Mouse (Mus musculus): ENCODE measurements around the gene Nln. TPM values are rescaled to one million over a fixed set of nuclear protein-coding genes. Genes with fewer than 3 reads are reported as not detected.

Nln gene
- polyA plus RNA-seq, 1 experiment from 2014 or later, result 24.7 TPM

GRCm38 (mm10) chr13:104108651-104109287, 645 bp downstream of the Nln start:
- ATAC-seq (replicated peaks; ENCODE audit: low FRiP score, low TSS enrichment, low read depth) (peak; percentile 18), DNase-seq (ENCODE audit: low spot score) (peak; percentile 59)
- no peaks in the 10 kb centered on the region for H3K9me3 ChIP-seq (ENCODE audit: control insufficient read depth, low read length)
- under 1% methylated on average over 24 of the region's 24 CpGs for WGBS
- H3K4me2 ChIP-seq (ENCODE audit: low read length), result peak overlapping the region; percentile 94
- H3K9ac ChIP-seq (ENCODE audit: low read length), result peak overlapping the region; percentile 69
- no peaks in the 10 kb centered on the region for H3K36me3 ChIP-seq (ENCODE audit: control insufficient read depth, insufficient read depth, low read length)
- peak overlapping the region; percentile 48; the same call in 1 of the 2 replicates for H3K27ac ChIP-seq (ENCODE audit: low read depth)
- peak overlapping the region; percentile 70 for H3K4me3 ChIP-seq (ENCODE audit: low read depth, low read length)
- H3K4me1 ChIP-seq (replicated peaks; ENCODE audit: control insufficient read depth, insufficient read depth, low read length), result no peaks in the 10 kb centered on the region
- H3K27me3 ChIP-seq (replicated peaks; ENCODE audit: control insufficient read depth, insufficient read depth, low read length), result no peaks in the 10 kb centered on the region

GRCm38 (mm10) chr13:104101606-104102235, 7.7 kb downstream of the Nln start:
- H3K27ac ChIP-seq (ENCODE audit: low read depth), result no peak overlapping the region
- H3K36me3 ChIP-seq (ENCODE audit: control insufficient read depth, insufficient read depth, low read length), result no peaks in the 10 kb centered on the region
- no peak overlapping the region for H3K4me3 ChIP-seq (ENCODE audit: low read depth, low read length)
- no peak for ATAC-seq (replicated peaks; ENCODE audit: low FRiP score, low TSS enrichment, low read depth)
- 93% methylated on average over 5 of the region's 5 CpGs for WGBS
- no peaks in the 10 kb centered on the region for H3K27me3 ChIP-seq (replicated peaks; ENCODE audit: control insufficient read depth, insufficient read depth, low read length)
- H3K9me3 ChIP-seq (ENCODE audit: control insufficient read depth, low read length), result no peaks in the 10 kb centered on the region
- no peak overlapping the region for H3K4me2 ChIP-seq (ENCODE audit: low read length)
- H3K4me1 ChIP-seq (replicated peaks; ENCODE audit: control insufficient read depth, insufficient read depth, low read length), result no peaks in the 10 kb centered on the region
- no peak overlapping the region for H3K9ac ChIP-seq (ENCODE audit: low read length)
- no peak for DNase-seq (ENCODE audit: low spot score)

GRCm38 (mm10) chr13:104100416-104100815, 9.0 kb downstream of the Nln start:
- DNase-seq (ENCODE audit: low spot score) (no peak), ATAC-seq (replicated peaks; ENCODE audit: low FRiP score, low TSS enrichment, low read depth) (no peak)
- no peak overlapping the region for H3K9ac ChIP-seq (ENCODE audit: low read length)
- H3K4me2 ChIP-seq (ENCODE audit: low read length), result no peak overlapping the region
- H3K4me1 ChIP-seq (replicated peaks; ENCODE audit: control insufficient read depth, insufficient read depth, low read length), result no peaks in the 10 kb centered on the region
- H3K36me3 ChIP-seq (ENCODE audit: control insufficient read depth, insufficient read depth, low read length), result no peaks in the 10 kb centered on the region
- no peak overlapping the region for H3K27ac ChIP-seq (ENCODE audit: low read depth)
- no peaks in the 10 kb centered on the region for H3K27me3 ChIP-seq (replicated peaks; ENCODE audit: control insufficient read depth, insufficient read depth, low read length)
- H3K9me3 ChIP-seq (ENCODE audit: control insufficient read depth, low read length), result no peaks in the 10 kb centered on the region
- 80% methylated on average over 4 of the region's 4 CpGs for WGBS
- H3K4me3 ChIP-seq (ENCODE audit: low read depth, low read length), result no peak overlapping the region

DNA sequence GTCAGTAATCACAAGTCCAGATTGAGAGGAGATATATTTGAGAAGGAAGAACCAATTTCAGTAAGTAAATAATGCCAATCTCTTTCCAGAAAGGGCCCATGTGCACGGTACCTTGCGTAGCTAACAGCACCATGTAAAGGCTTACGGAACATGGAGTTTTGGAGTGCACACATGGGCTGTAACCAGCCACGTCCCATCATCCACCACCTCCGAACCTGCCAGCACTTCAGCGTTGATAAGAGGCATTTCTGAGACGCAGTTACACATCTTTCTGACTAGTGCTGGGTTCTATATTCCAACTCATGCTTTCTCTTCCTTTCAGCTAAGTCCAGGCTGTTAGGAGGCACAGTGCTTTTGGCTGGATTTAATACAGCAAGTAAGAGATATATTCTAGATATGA, 12.2 kb downstream of the Nln start:
- no peak for DNase-seq (ENCODE audit: low spot score)
- 89% methylated on average over 7 of the region's 7 CpGs for WGBS
- no peak overlapping the region for H3K27ac ChIP-seq (ENCODE audit: low read depth)
- H3K4me2 ChIP-seq (ENCODE audit: low read length), result no peak overlapping the region
- no peak overlapping the region for H3K4me3 ChIP-seq (ENCODE audit: low read depth, low read length)
- no peaks in the 10 kb centered on the region for H3K9me3 ChIP-seq (ENCODE audit: control insufficient read depth, low read length)
- H3K36me3 ChIP-seq (ENCODE audit: control insufficient read depth, insufficient read depth, low read length), result no peaks in the 10 kb centered on the region
- no peak overlapping the region for H3K9ac ChIP-seq (ENCODE audit: low read length)
- no peak for ATAC-seq (replicated peaks; ENCODE audit: low FRiP score, low TSS enrichment, low read depth)
- no peaks in the 10 kb centered on the region for H3K27me3 ChIP-seq (replicated peaks; ENCODE audit: control insufficient read depth, insufficient read depth, low read length)
- no peaks in the 10 kb centered on the region for H3K4me1 ChIP-seq (replicated peaks; ENCODE audit: control insufficient read depth, insufficient read depth, low read length)

- H3K4me3 ChIP-seq (ENCODE audit: low read depth, low read length), result no peak overlapping the region
- 66% methylated on average over 7 of the region's 7 CpGs for WGBS
- H3K4me1 ChIP-seq (replicated peaks; ENCODE audit: control insufficient read depth, insufficient read depth, low read length), result no peaks in the 10 kb centered on the region
- ATAC-seq (replicated peaks; ENCODE audit: low FRiP score, low TSS enrichment, low read depth), result no peak
- H3K27ac ChIP-seq (ENCODE audit: low read depth), result no peak overlapping the region
- no peaks in the 10 kb centered on the region for H3K27me3 ChIP-seq (replicated peaks; ENCODE audit: control insufficient read depth, insufficient read depth, low read length)
- H3K9ac ChIP-seq (ENCODE audit: low read length), result no peak overlapping the region
- no peaks in the 10 kb centered on the region for H3K36me3 ChIP-seq (ENCODE audit: control insufficient read depth, insufficient read depth, low read length)
- H3K9me3 ChIP-seq (ENCODE audit: control insufficient read depth, low read length), result no peaks in the 10 kb centered on the region
- no peak overlapping the region for H3K4me2 ChIP-seq (ENCODE audit: low read length)
- DNase-seq (ENCODE audit: low spot score), result no peak
Observed at GRCm38 (mm10) chr13:104095955-104096354, 13.5 kb downstream of the Nln start.

GRCm38 (mm10) chr13:104094531-104095385, 14.7 kb downstream of the Nln start:
- ATAC-seq (replicated peaks; ENCODE audit: low FRiP score, low TSS enrichment, low read depth), result no peak
- WGBS, result 78% methylated on average over 11 of the region's 11 CpGs

GRCm38 (mm10) chr13:104091734-104092133, 17.7 kb downstream of the Nln start:
- H3K36me3 ChIP-seq (ENCODE audit: control insufficient read depth, insufficient read depth, low read length), result no peaks in the 10 kb centered on the region
- H3K27me3 ChIP-seq (replicated peaks; ENCODE audit: control insufficient read depth, insufficient read depth, low read length), result no peaks in the 10 kb centered on the region
- WGBS, result 13% methylated on average over 1 of the region's 1 CpGs
- no peak overlapping the region for H3K4me2 ChIP-seq (ENCODE audit: low read length)
- H3K4me3 ChIP-seq (ENCODE audit: low read depth, low read length), result no peak overlapping the region
- H3K27ac ChIP-seq (ENCODE audit: low read depth), result no peak overlapping the region
- no peak for DNase-seq (ENCODE audit: low spot score)
- no peak for ATAC-seq (replicated peaks; ENCODE audit: low FRiP score, low TSS enrichment, low read depth)
- no peaks in the 10 kb centered on the region for H3K9me3 ChIP-seq (ENCODE audit: control insufficient read depth, low read length)
- no peaks in the 10 kb centered on the region for H3K4me1 ChIP-seq (replicated peaks; ENCODE audit: control insufficient read depth, insufficient read depth, low read length)
- no peak overlapping the region for H3K9ac ChIP-seq (ENCODE audit: low read length)

More at GRCm38 (mm10) chr13:104094531-104095385, 14.7 kb downstream of the Nln start:
- Histone ChIP-seq H3K36me3 (ENCODE audit: control insufficient read depth, insufficient read depth, low read length) (no peaks in the 10 kb centered on the region), H3K27me3 (replicated peaks; ENCODE audit: control insufficient read depth, insufficient read depth, low read length) (no peaks in the 10 kb centered on the region), H3K9ac (ENCODE audit: low read length) (no peak overlapping the region), H3K27ac (ENCODE audit: low read depth) (no peak overlapping the region), H3K4me3 (ENCODE audit: low read depth, low read length) (no peak overlapping the region), H3K4me2 (ENCODE audit: low read length) (no peak overlapping the region), H3K9me3 (ENCODE audit: control insufficient read depth, low read length) (no peaks in the 10 kb centered on the region), H3K4me1 (replicated peaks; ENCODE audit: control insufficient read depth, insufficient read depth, low read length) (no peaks in the 10 kb centered on the region)
- DNase-seq (ENCODE audit: low spot score), result no peak

- Histone ChIP-seq H3K36me3 (ENCODE audit: control insufficient read depth, insufficient read depth, low read length) (no peaks in the 10 kb centered on the region), H3K9me3 (ENCODE audit: control insufficient read depth, low read length) (no peaks in the 10 kb centered on the region), H3K4me1 (replicated peaks; ENCODE audit: control insufficient read depth, insufficient read depth, low read length) (no peaks in the 10 kb centered on the region), H3K9ac (ENCODE audit: low read length) (no peak overlapping the region), H3K4me3 (ENCODE audit: low read depth, low read length) (no peak overlapping the region), H3K4me2 (ENCODE audit: low read length) (no peak overlapping the region), H3K27me3 (replicated peaks; ENCODE audit: control insufficient read depth, insufficient read depth, low read length) (no peaks in the 10 kb centered on the region), H3K27ac (ENCODE audit: low read depth) (no peak overlapping the region)
- WGBS, result 18% methylated on average over 1 of the region's 1 CpGs
- DNase-seq (ENCODE audit: low spot score), result peak; percentile 63
- 0 out of 2 replicates have a peak, but pooled peaks have one; percentile 57 for ATAC-seq (replicated peaks; ENCODE audit: low FRiP score, low TSS enrichment, low read depth)
Observed at GRCm38 (mm10) chr13:104089387-104089786, 20.0 kb downstream of the Nln start.
